Mouse (Mus musculus): ENCODE results near the gene Crybg1.
A peak's percentile ranks its signal among the peaks of the same experiment; 100 is the strongest.
"Not testable (repeated sequence)": the region's sequence is repeated elsewhere in the genome, so short reads cannot be mapped to it uniquely, and the experiment has no call there.

Crybg1 gene

GRCm38 (mm10) chr10:43943736-43944135 is 204.9 kb downstream of the Crybg1 start:
- DNase-seq = no peak

GRCm38 (mm10) chr10:43939136-43939662 is 209.5 kb downstream of the Crybg1 start:
- no peak for DNase-seq

GRCm38 (mm10) chr10:43928596-43928995 is 220.1 kb downstream of the Crybg1 start:
- peak; percentile 16 to 17 for DNase-seq

GRCm38 (mm10) chr10:43927736-43928135 is 220.9 kb downstream of the Crybg1 start:
- no peak for DNase-seq

GRCm38 (mm10) chr10:43925776-43926175 is 222.9 kb downstream of the Crybg1 start:
- not testable (repeated sequence) for DNase-seq

GRCm38 (mm10) chr10:43923096-43923495 is 225.6 kb downstream of the Crybg1 start:
- no peak for DNase-seq

GRCm38 (mm10) chr10:43918696-43919608 is 229.7 kb downstream of the Crybg1 start:
- peak; percentile 56 to 59 for DNase-seq

GRCm38 (mm10) chr10:43916737-43917136 is 231.9 kb downstream of the Crybg1 start:
- DNase-seq = no peak

- DNase-seq = no peak
These were observed 232.5 kb downstream of the Crybg1 start for GRCm38 (mm10) chr10:43916181-43916580.

- DNase-seq = no peak
These were observed 236.4 kb downstream of the Crybg1 start for GRCm38 (mm10) chr10:43912236-43912635.

GRCm38 (mm10) chr10:43910873-43911142 is 237.8 kb downstream of the Crybg1 start:
- no peak for DNase-seq

GRCm38 (mm10) chr10:43910032-43910872 is 238.4 kb downstream of the Crybg1 start:
- DNase-seq = no peak

GRCm38 (mm10) chr10:43904569-43904968 is 244.1 kb downstream of the Crybg1 start:
- no peak for DNase-seq

- DNase-seq = peak; percentile 92 to 96
These were observed 247.0 kb downstream of the Crybg1 start, which contains the start of the genes Qrsl1 and Rtn4ip1 for GRCm38 (mm10) chr10:43901578-43902194. Qrsl1 (minus strand) TSS chr10:43901745. Rtn4ip1 (plus strand) TSS chr10:43901807.

GRCm38 (mm10) chr10:43900883-43901570 is 247.6 kb downstream of the Crybg1 start:
- peak in 1 of 2 experiments; percentile 10 for DNase-seq
